Mouse (Mus musculus) midbrain, postnatal 0 days (tissue): ENCODE data around the gene Neurog1. TPM values are rescaled to one million over a fixed set of nuclear protein-coding genes. Genes with fewer than 3 reads are reported as not detected.
A peak's percentile ranks its signal among the peaks of the same experiment; 100 is the strongest.

ENCODE experiments used
- ATAC-seq: fragments of 200-750 bp; cut with Nextera tagmentation; 2 replicates; pipeline ENCODE4 v1.8.0; 2017; ENCODE audit warnings: moderate number of reproducible peaks, mild to moderate bottlenecking, moderate TSS enrichment, moderate library complexity; ENCODE audit not compliant: low FRiP score
- DNase-seq: peaks from one replicate; pipeline ENCODE4 v3.0.0-alpha.2; 2015; ENCODE audit warnings: low spot score
- H3K27ac ChIP-seq: fragments of 300-500 bp; sonication (generic); 2 replicates; pipeline ENCODE4 v1.5.1; 2014; ENCODE audit warnings: low read depth, mild to moderate bottlenecking, low read length, mixed read lengths
- H3K27me3 ChIP-seq: fragments of 300-500 bp; sonication (generic); 2 replicates; pipeline ENCODE4 v1.6.1; 2014; ENCODE audit warnings: low read length, control low read depth, mixed read lengths; ENCODE audit not compliant: insufficient read depth
- H3K36me3 ChIP-seq: fragments of 300-500 bp; sonication (generic); 2 replicates; pipeline ENCODE4 v1.6.1; 2014; ENCODE audit warnings: low read length, control low read depth, mixed read lengths; ENCODE audit not compliant: insufficient read depth
- H3K4me1 ChIP-seq: fragments of 300-500 bp; sonication (generic); 2 replicates; pipeline ENCODE4 v1.6.1; 2014; ENCODE audit warnings: mild to moderate bottlenecking, control low read depth, antibody characterized with exemption, low read length, mixed read lengths; ENCODE audit not compliant: insufficient read depth
- H3K4me2 ChIP-seq: fragments of 300-500 bp; sonication (generic); 2 replicates; pipeline ENCODE4 v1.6.1; 2014; ENCODE audit warnings: low read depth, mild to moderate bottlenecking, low read length, mixed read lengths; ENCODE audit not compliant: poor library complexity, severe bottlenecking
- H3K4me3 ChIP-seq: fragments of 300-500 bp; sonication (generic); 2 replicates; pipeline ENCODE4 v1.5.1; 2014; ENCODE audit warnings: low read depth, mild to moderate bottlenecking, low read length, moderate library complexity
- H3K9ac ChIP-seq: fragments of 300-500 bp; sonication (generic); replicated peaks from 2 replicates; pipeline ENCODE4 v1.6.1; 2014; ENCODE audit warnings: mild to moderate bottlenecking, low read length, moderate library complexity, mixed read lengths; ENCODE audit not compliant: poor library complexity, severe bottlenecking
- H3K9me3 ChIP-seq: fragments of 300-500 bp; sonication (generic); 2 replicates; pipeline ENCODE4 v1.6.1; 2016; ENCODE audit warnings: low read length, control low read depth
- CTCF ChIP-seq: IDR thresholded peaks from 2 replicates; pipeline ENCODE4 v1.5.1; 2016; ENCODE audit warnings: antibody characterized with exemption, mild to moderate bottlenecking
- WGBS: fragments of 180-500 bp; shearing (Covaris S2); extraction: QIAGEN DNeasy Blood & Tissue Kit; methylation state at CpG from one replicate; pipeline ENCODE4 v1.1.7; 2014; 5-methylcytosine and 5-hydroxymethylcytosine counted together
- polyA plus RNA-seq: library from polyadenylated mRNA; unstranded; fragments of >200 nt; fragmentation: Nextera tagmentation; extraction: Ambion mirVana; gene quantifications from 2 replicates; pipeline ENCODE4 v1.2.1, GENCODE M21; 2015
- total RNA-seq: library from RNA; depleted of rRNA; stranded (reverse); fragments of >200 nt; gene quantifications from 2 replicates; pipeline ENCODE4 v1.2.3, GENCODE M21; 2014; rRNA removed

Neurog1 gene
- total RNA-seq, result not detected in 2 replicates
- not detected in 2 replicates for polyA plus RNA-seq

GRCm38 (mm10) chr13:56251924-56252619 is at the start of gene Neurog1:
Neurog1 (minus strand) TSS chr13:56252163.
- Histone ChIP-seq H3K27me3 (peaks cover 92% of the 10 kb centered on the region), H3K4me3 (peak within 1 kb of the TSS; percentile 30), H3K4me2 (peak within 1 kb of the TSS; percentile 39), H3K4me1 (no peaks in the 10 kb centered on the region), H3K27ac (no peak within 1 kb of the TSS), H3K36me3 (no peaks in the 10 kb centered on the region), H3K9ac (no peak within 1 kb of the TSS), H3K9me3 (no peaks in the 10 kb centered on the region)
- WGBS, result under 1% methylated on average over 60 of the region's 65 CpGs
- ATAC-seq (0 out of 2 replicates have a peak, but pooled peaks have one; percentile 31), DNase-seq (peak; percentile 29)
- no peak for TF ChIP-seq CTCF

- ATAC-seq, result no peak
Measured at GRCm38 (mm10) chr13:56299336-56299735, 47.4 kb upstream of the Neurog1 start.

GRCm38 (mm10) chr13:56296659-56297020 is 44.7 kb upstream of the Neurog1 start:
- Histone ChIP-seq H3K4me3 (peak overlapping the region; percentile 44), H3K27ac (no peak overlapping the region), H3K4me2 (peak overlapping the region; percentile 52), H3K9me3 (no peaks in the 10 kb centered on the region), H3K27me3 (peaks cover 5% of the 10 kb centered on the region; the same call in 1 of the 2 replicates), H3K36me3 (no peaks in the 10 kb centered on the region), H3K9ac (peak overlapping the region; percentile 42), H3K4me1 (no peaks in the 10 kb centered on the region)
- no peak for DNase-seq
- WGBS, result 9% methylated on average over 8 of the region's 8 CpGs
- TF ChIP-seq CTCF, result no peak
- ATAC-seq, result no peak

More at GRCm38 (mm10) chr13:56299336-56299735, 47.4 kb upstream of the Neurog1 start:
- no peak for DNase-seq
- WGBS, result 91% methylated on average over 11 of the region's 11 CpGs
- H3K36me3 ChIP-seq, result no peaks in the 10 kb centered on the region
- no peak overlapping the region for H3K27ac ChIP-seq
- TF ChIP-seq CTCF, result peak; percentile 39; the same call in 1 of the 2 replicates
- no peak overlapping the region for H3K9ac ChIP-seq
- H3K4me1 ChIP-seq, result no peaks in the 10 kb centered on the region
- H3K27me3 ChIP-seq, result 0 out of 2 replicates have a peak, but pooled peaks cover 5% of the 10 kb centered on the region
- no peaks in the 10 kb centered on the region for H3K9me3 ChIP-seq
- H3K4me2 ChIP-seq, result no peak overlapping the region
- no peak overlapping the region for H3K4me3 ChIP-seq

GRCm38 (mm10) chr13:56295943-56296658 is 44.1 kb upstream of the Neurog1 start, which contains the start of gene Cxcl14:
Cxcl14 (minus strand) TSS chr13:56296551.
- Histone ChIP-seq H3K36me3 (no peaks in the 10 kb centered on the region), H3K27ac (no peak within 1 kb of the TSS), H3K9ac (peak within 1 kb of the TSS; percentile 42), H3K4me2 (peak within 1 kb of the TSS; percentile 52), H3K27me3 (peaks cover 8% of the 10 kb centered on the region; the same call in 1 of the 2 replicates), H3K4me1 (no peaks in the 10 kb centered on the region), H3K9me3 (no peaks in the 10 kb centered on the region), H3K4me3 (peak within 1 kb of the TSS; percentile 44)
- peak; percentile 79 for ATAC-seq
- no peak for TF ChIP-seq CTCF
- DNase-seq, result peak; percentile 62
- under 1% methylated on average over 54 of the region's 76 CpGs for WGBS

- DNase-seq (no peak), ATAC-seq (no peak)
- Histone ChIP-seq H3K9me3 (no peaks in the 10 kb centered on the region), H3K27ac (no peak overlapping the region), H3K27me3 (peaks cover 9% of the 10 kb centered on the region; the same call in 1 of the 2 replicates), H3K4me1 (no peaks in the 10 kb centered on the region), H3K9ac (peak overlapping the region; percentile 42), H3K4me3 (peak overlapping the region; percentile 44), H3K36me3 (no peaks in the 10 kb centered on the region), H3K4me2 (peak overlapping the region; percentile 52)
- 3% methylated on average over 13 of the region's 13 CpGs for WGBS
- no peak for TF ChIP-seq CTCF
Measured at GRCm38 (mm10) chr13:56295586-56295942, 43.6 kb upstream of the Neurog1 start.
